Mouse (Mus musculus) liver, adult 2 months (tissue): ENCODE measurements around the gene Tmem179b.

Source experiments
- CTCF ChIP-seq: fragments of 200-500 bp; IDR thresholded peaks from 2 replicates; pipeline ENCODE4 v1.5.1; 2011; ENCODE audit warnings: low read depth, low read length, control low read depth
- POLR2A ChIP-seq: fragments of 200-500 bp; IDR thresholded peaks from 2 replicates; pipeline ENCODE4 v1.6.1; 2011; ENCODE audit warnings: low read length, control low read depth; ENCODE audit not compliant: insufficient read depth; ENCODE audit errors: extremely low read depth

DNA sequence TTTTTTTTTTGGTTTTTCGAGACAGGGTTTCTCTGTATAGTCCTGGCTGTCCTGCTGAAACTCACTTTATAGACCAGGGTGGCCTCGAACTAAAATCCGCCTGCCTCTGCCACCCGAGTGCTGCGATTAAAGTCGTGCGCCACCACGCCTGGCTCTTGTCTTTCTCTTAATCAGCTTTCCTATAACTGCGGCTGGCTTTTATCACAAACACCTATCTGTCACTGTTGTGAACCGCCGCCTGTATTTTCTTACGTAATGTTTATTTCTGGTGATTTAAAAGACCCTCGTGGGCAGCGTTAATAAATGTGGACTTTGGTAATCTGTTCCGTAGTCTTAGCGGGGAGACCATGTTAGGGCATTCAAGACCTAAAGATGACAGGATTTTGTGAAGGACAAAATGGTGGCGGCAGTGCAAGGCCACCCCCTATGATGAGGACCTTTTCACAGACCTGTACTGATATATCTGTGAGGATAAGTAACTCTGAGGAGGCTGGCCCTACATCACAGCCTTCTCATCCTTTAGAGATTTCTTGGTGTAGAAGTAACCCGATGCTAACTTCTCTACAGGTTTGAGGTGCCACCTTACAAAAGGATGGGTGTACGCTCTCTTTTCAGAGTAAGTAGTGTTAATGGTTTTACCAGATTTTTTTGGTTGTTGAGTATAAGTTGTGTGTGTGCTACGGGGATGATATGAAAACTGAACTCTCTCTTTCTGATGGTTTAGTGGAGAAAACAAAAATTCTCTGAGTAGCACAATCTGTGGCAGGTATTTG is 50.5 kb downstream of the Tmem179b start:
- no peak for TF ChIP-seq CTCF
- no peak for TF ChIP-seq POLR2A
